ENCODE assay signal across 30 mouse cellular contexts in genomic region chr4:89210314-89210713, GRCm38 (mm10).
A peak's percentile ranks its signal among the peaks of the same experiment; 100 is the strongest.
DNase-seq lines count a peak whose midpoint lies in the region; ATAC-seq and TF ChIP-seq lines count a peak whose summit lies in the region.
"Had no signal": no experiment of that assay in that cellular context is flagged by ENCODE, and none has a peak within 500 bp of the region (broad histone marks: within the 10 kb centered on the region; RNA-seq: fewer than 3 reads in every experiment).

No protein-coding gene starts in this region.

- no peak for TF ChIP-seq CTCF in lung, embryonic 14.5 days (IDR thresholded peaks at IDR 0.05; ENCODE audit: low read depth)

- no peak overlapping the region for H3K27ac ChIP-seq in lung, embryonic 14.5 days (ENCODE audit: low read depth)
- H3K27ac ChIP-seq: embryonic facial prominence, embryonic 10.5 days; embryonic facial prominence, embryonic 13.5 days; forebrain, embryonic 12.5 days; forebrain, embryonic 15.5 days; heart, embryonic 15.5 days; hindbrain, embryonic 14.5 days; hindbrain, postnatal 0 days had no signal

- no peak for ATAC-seq in lung, embryonic 14.5 days (ENCODE audit: insufficient read depth)
- ATAC-seq: forebrain, embryonic 15.5 days; hindbrain, postnatal 0 days; inflammation-experienced regulatory T-cells, adult 6 months; intestine, embryonic 16.5 days had no signal

- no peak overlapping the region for H3K4me3 ChIP-seq in lung, embryonic 14.5 days (ENCODE audit: low read depth, low read length)
- H3K4me3 ChIP-seq: embryonic facial prominence, embryonic 10.5 days; embryonic facial prominence, embryonic 13.5 days; erythroblast, embryonic 14.5 days; forebrain, embryonic 12.5 days; forebrain, embryonic 15.5 days; heart, embryonic 12.5 days; heart, embryonic 15.5 days had no signal

- no peaks in the 10 kb centered on the region for H3K27me3 ChIP-seq in lung, embryonic 14.5 days (ENCODE audit: insufficient read depth, low read length)
- H3K27me3 ChIP-seq: CH12.LX; embryonic facial prominence, embryonic 13.5 days; forebrain, embryonic 12.5 days; forebrain, embryonic 15.5 days; heart, embryonic 12.5 days; heart, embryonic 15.5 days had no signal

- intact Hi-C loops in heart, postnatal 25 days (cut with DNase I), result no loop called here

- DNase-seq in adrenal gland, adult 2 months, result peak; percentile 44
- DNase-seq in adrenal gland, postnatal 4 days (ENCODE audit: low spot score in 2 of 2), result no peak
- peak; percentile 86 for DNase-seq in heart, adult 11 months
- no peak for DNase-seq in heart, postnatal 25 days (ENCODE audit: low spot score)
- DNase-seq in lung, embryonic 14.5 days, result peak; percentile 1
- no peak for DNase-seq in lung, postnatal 4 days
- no peak for DNase-seq in urinary bladder, postnatal 10 days (ENCODE audit: low spot score)
- DNase-seq: B cell, adult 2 months; cerebellum, adult 11-12 months; cerebellum, adult 8-10 months; cerebellum, postnatal 10 days; cerebellum, postnatal 36 days; embryo, embryonic 11 days; gastrocnemius, postnatal 25 days; heart, postnatal 10 days; heart, postnatal 4 days; kidney, adult 18-20 months had no signal

- H3K36me3 ChIP-seq in lung, embryonic 14.5 days (ENCODE audit: insufficient read depth), result no peaks in the 10 kb centered on the region
- H3K36me3 ChIP-seq: embryonic facial prominence, embryonic 10.5 days; embryonic facial prominence, embryonic 13.5 days; forebrain, embryonic 12.5 days; forebrain, embryonic 15.5 days; G1E; heart, embryonic 12.5 days; heart, embryonic 15.5 days had no signal

- H3K9me3 ChIP-seq in lung, embryonic 14.5 days (ENCODE audit: low read depth, low read length), result no peaks in the 10 kb centered on the region
- H3K9me3 ChIP-seq: embryonic facial prominence, embryonic 10.5 days; embryonic facial prominence, embryonic 13.5 days; forebrain, embryonic 12.5 days; forebrain, embryonic 15.5 days; heart, embryonic 12.5 days; heart, embryonic 15.5 days had no signal

- H3K9ac ChIP-seq in lung, embryonic 14.5 days, result no peak overlapping the region
- H3K9ac ChIP-seq: embryonic facial prominence, embryonic 13.5 days; forebrain, embryonic 12.5 days; forebrain, embryonic 15.5 days; heart, embryonic 12.5 days; heart, embryonic 15.5 days; hindbrain, embryonic 14.5 days had no signal

- no peaks in the 10 kb centered on the region for H3K4me1 ChIP-seq in lung, embryonic 14.5 days (ENCODE audit: insufficient read depth)
- H3K4me1 ChIP-seq: embryonic facial prominence, embryonic 10.5 days; embryonic facial prominence, embryonic 13.5 days; forebrain, embryonic 12.5 days; forebrain, embryonic 15.5 days; heart, embryonic 12.5 days; heart, embryonic 15.5 days had no signal

- H3K4me2 ChIP-seq in lung, embryonic 14.5 days, result no peak overlapping the region
- H3K4me2 ChIP-seq: embryonic facial prominence, embryonic 13.5 days; forebrain, embryonic 12.5 days; forebrain, embryonic 15.5 days; heart, embryonic 12.5 days; heart, embryonic 15.5 days; hindbrain, embryonic 14.5 days had no signal

- 41% methylated on average over 7 of the region's 7 CpGs for WGBS in lung, embryonic 14.5 days

Comparison
In these comparisons a context has a peak if more than half of its experiments do, and no peak if none do; other contexts are left out.
1. DNase-seq: peak in adrenal gland, adult 2 months (single experiment), heart, adult 11 months (single experiment) and lung, embryonic 14.5 days (single experiment); none in adrenal gland, postnatal 4 days (0 of 2), heart, postnatal 25 days (single experiment), lung, postnatal 4 days (0 of 2) and urinary bladder, postnatal 10 days (single experiment).